Mouse (Mus musculus) liver, adult 2 months (tissue): ENCODE results near the gene Nrp2. TPM values are rescaled to one million over a fixed set of nuclear protein-coding genes. Genes with fewer than 3 reads are reported as not detected.
A peak's percentile ranks its signal among the peaks of the same experiment; 100 is the strongest.

Experiments used
- DNase-seq: peaks from one replicate; pipeline ENCODE4 v3.0.0-alpha.2; 2011; ENCODE audit warnings: low read depth, low spot score; ENCODE audit errors: extremely low read depth
- H3K27ac ChIP-seq: fragments of 200-500 bp; replicated peaks from 2 replicates; pipeline ENCODE4 v1.5.1; 2012; ENCODE audit warnings: low read depth, mild to moderate bottlenecking, control low read depth, inconsistent platforms, low read length; ENCODE audit not compliant: insufficient read depth
- H3K27me3 ChIP-seq: fragments of 200-500 bp; 2 replicates; pipeline ENCODE4 v1.6.1; 2012; ENCODE audit warnings: mild to moderate bottlenecking, moderate library complexity, low read length, inconsistent platforms; ENCODE audit not compliant: control insufficient read depth, insufficient read depth
- H3K36me3 ChIP-seq: fragments of 200-500 bp; 2 replicates; pipeline ENCODE4 v1.6.1; 2012; ENCODE audit warnings: low read length, inconsistent platforms; ENCODE audit not compliant: control insufficient read depth, insufficient read depth
- H3K4me1 ChIP-seq: fragments of 200-500 bp; 2 replicates; pipeline ENCODE4 v1.6.1; 2011; ENCODE audit warnings: low read length; ENCODE audit not compliant: control insufficient read depth, insufficient read depth
- H3K4me3 ChIP-seq: fragments of 200-500 bp; 2 replicates; pipeline ENCODE4 v1.5.1; 2011; ENCODE audit warnings: low read depth, mild to moderate bottlenecking, control low read depth, low read length, moderate library complexity; ENCODE audit not compliant: insufficient read depth
- H3K79me2 ChIP-seq: fragments of 200-500 bp; 2 replicates; pipeline ENCODE4 v1.6.1; 2012; ENCODE audit warnings: inconsistent platforms, mild to moderate bottlenecking, low read length, moderate library complexity; ENCODE audit not compliant: control insufficient read depth, insufficient read depth
- H3K9ac ChIP-seq: fragments of 200-500 bp; 2 replicates; pipeline ENCODE4 v1.6.1; 2012; ENCODE audit warnings: low read depth, mild to moderate bottlenecking, control low read depth, inconsistent platforms, low read length
- CTCF ChIP-seq: fragments of 200-500 bp; IDR thresholded peaks from 2 replicates; pipeline ENCODE4 v1.5.1; 2011; ENCODE audit warnings: low read depth, low read length, control low read depth
- POLR2A ChIP-seq: fragments of 200-500 bp; IDR thresholded peaks from 2 replicates; pipeline ENCODE4 v1.6.1; 2011; ENCODE audit warnings: low read length, control low read depth; ENCODE audit not compliant: insufficient read depth; ENCODE audit errors: extremely low read depth
- WGBS: fragments of 180-500 bp; shearing (Covaris S2); methylation state at CpG from one replicate; pipeline ENCODE4 v1.1.7; 2018; 5-methylcytosine and 5-hydroxymethylcytosine counted together
- polyA plus RNA-seq: library from polyadenylated mRNA; depleted of rRNA; stranded (reverse); fragments of >200 nt; gene quantifications from 2 replicates; pipeline ENCODE4 v1.2.3, GENCODE M21; 2012
- total RNA-seq: library from RNA; depleted of rRNA; stranded (reverse); fragments of >200 nt; gene quantifications from 2 replicates; pipeline ENCODE4 v1.2.3, GENCODE M21; 2014

Nrp2 gene
- total and polyA plus RNA-seq, 2 experiments = 3.2 to 11.4 TPM

DNA sequence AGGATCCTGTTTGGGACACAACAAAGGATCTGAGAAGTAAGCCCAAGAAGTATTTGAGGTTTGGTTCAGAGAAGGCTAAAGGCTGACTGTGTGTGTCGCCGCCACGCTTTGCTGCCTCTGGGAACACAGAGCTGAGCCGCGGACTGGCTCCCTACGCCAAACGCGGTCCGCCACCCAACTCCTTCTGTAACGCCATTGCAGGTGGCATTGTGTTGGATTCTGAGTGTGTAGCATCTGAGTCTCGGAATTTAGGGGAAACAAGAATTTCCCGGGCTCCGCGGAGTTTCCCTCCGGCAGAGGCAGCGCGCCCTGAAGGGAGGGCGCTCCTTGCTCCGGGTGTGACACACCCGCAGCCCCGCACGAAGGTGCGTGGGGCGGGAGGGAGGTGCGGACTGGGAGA lies 342 bp upstream of the Nrp2 start:
- peak overlapping the region; percentile 37 for H3K27ac ChIP-seq
- WGBS = 2% methylated on average over 25 of the region's 25 CpGs
- H3K4me3 ChIP-seq = peak overlapping the region; percentile 71
- TF ChIP-seq POLR2A (no peak), CTCF (no peak)
- DNase-seq = no peak
- H3K27me3 ChIP-seq = 0 out of 2 replicates have a peak, but pooled peaks cover 2% of the 10 kb centered on the region
- H3K79me2 ChIP-seq = no peaks in the 10 kb centered on the region
- peaks cover 11% of the 10 kb centered on the region for H3K4me1 ChIP-seq
- no peaks in the 10 kb centered on the region for H3K36me3 ChIP-seq
- H3K9ac ChIP-seq = peak overlapping the region; percentile 84

DNA sequence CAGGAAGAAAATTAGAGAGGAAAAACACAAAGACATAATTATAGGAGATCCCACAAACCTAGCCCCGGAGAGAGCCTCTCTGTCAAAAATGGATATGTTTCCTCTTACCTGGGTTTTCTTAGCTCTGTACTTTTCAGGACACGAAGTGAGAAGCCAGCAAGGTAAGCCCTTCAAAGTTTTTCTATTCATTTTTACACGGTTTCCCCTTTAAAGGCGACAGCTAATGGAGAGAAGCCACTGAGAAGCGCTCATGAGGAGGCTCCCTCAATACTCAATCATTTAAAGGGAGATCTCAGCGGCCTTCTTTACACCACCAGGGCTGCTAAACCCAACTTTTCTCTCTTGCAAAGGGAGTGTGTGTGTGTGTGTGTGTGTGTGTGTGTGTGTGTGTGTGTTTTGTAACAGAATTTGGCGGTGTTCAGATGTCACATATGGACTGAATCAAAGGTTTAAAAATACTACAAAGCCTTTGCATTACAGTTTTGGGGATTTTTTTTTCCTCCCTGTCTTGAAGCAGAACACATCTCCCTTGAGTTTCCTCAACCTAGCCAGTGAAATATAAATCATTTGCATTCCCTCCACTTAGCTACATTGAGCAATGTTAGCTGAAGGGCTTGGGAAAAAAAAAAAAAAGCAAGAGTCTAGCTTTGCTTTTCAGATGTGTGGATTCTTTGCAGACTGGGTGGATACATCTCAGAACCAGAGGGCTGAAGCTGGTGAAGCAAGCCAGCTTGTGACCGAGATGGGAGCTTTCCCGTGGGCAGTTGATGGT lies 1.2 kb downstream of the Nrp2 start:
- H3K9ac ChIP-seq = no peak overlapping the region; the same call in 1 of the 2 replicates
- H3K27me3 ChIP-seq = 0 out of 2 replicates have a peak, but pooled peaks cover 2% of the 10 kb centered on the region
- 12% methylated on average over 9 of the region's 9 CpGs for WGBS
- H3K79me2 ChIP-seq = no peaks in the 10 kb centered on the region
- H3K36me3 ChIP-seq = no peaks in the 10 kb centered on the region
- H3K4me1 ChIP-seq = peaks cover 15% of the 10 kb centered on the region
- no peak for DNase-seq
- TF ChIP-seq POLR2A = no peak
- no peak for TF ChIP-seq CTCF
- H3K27ac ChIP-seq = peak overlapping the region; percentile 40; the same call in 1 of the 2 replicates
- peak overlapping the region; percentile 80 for H3K4me3 ChIP-seq

DNA sequence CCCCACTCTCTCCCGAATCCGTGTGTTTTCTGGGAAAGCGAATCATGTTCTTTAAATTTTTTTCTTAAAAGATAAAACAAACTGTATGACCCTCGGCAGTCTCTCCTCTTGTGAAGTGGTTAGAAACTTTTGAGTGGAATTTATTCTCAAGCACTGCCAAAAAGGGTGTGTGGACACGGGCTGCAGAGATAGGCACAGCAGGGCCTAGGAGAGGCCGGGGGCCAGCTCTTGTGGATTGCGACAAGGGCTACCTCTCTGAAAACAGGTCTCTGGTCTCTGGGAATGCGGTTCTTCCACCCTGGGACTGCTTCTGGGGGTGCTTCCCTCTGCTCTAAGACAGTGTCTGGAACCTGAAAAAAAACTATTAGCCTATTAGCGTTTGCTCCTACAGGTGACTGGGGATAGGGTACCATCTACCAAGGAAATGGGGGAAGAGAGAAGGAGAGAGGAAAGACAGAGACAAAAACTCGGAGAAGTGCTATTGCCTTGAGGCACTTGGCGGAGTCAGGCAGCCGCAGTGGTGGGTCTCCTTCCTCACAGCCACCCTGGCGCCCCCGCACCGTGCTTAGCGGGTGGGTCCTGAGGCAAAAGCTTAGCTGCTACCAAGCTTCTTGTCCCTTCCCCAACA lies 1.9 kb downstream of the Nrp2 start:
- Histone ChIP-seq H3K27ac (peak overlapping the region; percentile 40), H3K79me2 (no peaks in the 10 kb centered on the region), H3K4me1 (peaks cover 14% of the 10 kb centered on the region), H3K4me3 (peak overlapping the region; percentile 80), H3K36me3 (no peaks in the 10 kb centered on the region), H3K9ac (peak overlapping the region; percentile 57; the same call in 1 of the 2 replicates), H3K27me3 (0 out of 2 replicates have a peak, but pooled peaks cover 2% of the 10 kb centered on the region)
- TF ChIP-seq CTCF = no peak
- no peak for TF ChIP-seq POLR2A
- 21% methylated on average over 16 of the region's 16 CpGs for WGBS
- peak; percentile 35 for DNase-seq

DNA sequence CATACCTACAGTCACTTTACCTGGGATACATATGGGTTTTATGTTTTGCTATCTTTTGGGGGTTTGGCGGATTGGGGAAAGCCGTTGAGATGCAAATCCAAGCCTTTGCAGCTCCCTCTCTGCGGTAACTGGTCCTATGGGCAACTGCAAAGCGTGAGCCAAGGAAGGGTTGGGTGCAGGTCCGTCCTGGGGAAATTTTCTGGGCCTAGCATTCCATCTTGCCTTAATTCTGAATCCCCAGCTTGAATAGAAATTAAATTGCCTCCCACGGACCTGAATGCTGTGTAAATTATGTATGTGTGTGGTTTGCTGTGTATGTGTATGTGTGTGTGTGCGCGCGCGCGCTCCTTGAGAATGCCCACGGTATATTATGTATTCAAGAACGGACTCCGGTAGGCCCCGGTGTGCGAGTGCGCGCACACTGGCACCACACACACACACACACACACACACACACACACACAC lies 2.5 kb downstream of the Nrp2 start:
- Histone ChIP-seq H3K79me2 (0 out of 2 replicates have a peak, but pooled peaks cover 3% of the 10 kb centered on the region), H3K27me3 (0 out of 2 replicates have a peak, but pooled peaks cover 2% of the 10 kb centered on the region), H3K9ac (peak overlapping the region; percentile 66), H3K4me3 (peak overlapping the region; percentile 80), H3K4me1 (peaks cover 17% of the 10 kb centered on the region), H3K27ac (peak overlapping the region; percentile 40), H3K36me3 (no peaks in the 10 kb centered on the region)
- no peak for TF ChIP-seq CTCF
- TF ChIP-seq POLR2A = no peak
- no peak for DNase-seq
- 16% methylated on average over 18 of the region's 18 CpGs for WGBS

DNA sequence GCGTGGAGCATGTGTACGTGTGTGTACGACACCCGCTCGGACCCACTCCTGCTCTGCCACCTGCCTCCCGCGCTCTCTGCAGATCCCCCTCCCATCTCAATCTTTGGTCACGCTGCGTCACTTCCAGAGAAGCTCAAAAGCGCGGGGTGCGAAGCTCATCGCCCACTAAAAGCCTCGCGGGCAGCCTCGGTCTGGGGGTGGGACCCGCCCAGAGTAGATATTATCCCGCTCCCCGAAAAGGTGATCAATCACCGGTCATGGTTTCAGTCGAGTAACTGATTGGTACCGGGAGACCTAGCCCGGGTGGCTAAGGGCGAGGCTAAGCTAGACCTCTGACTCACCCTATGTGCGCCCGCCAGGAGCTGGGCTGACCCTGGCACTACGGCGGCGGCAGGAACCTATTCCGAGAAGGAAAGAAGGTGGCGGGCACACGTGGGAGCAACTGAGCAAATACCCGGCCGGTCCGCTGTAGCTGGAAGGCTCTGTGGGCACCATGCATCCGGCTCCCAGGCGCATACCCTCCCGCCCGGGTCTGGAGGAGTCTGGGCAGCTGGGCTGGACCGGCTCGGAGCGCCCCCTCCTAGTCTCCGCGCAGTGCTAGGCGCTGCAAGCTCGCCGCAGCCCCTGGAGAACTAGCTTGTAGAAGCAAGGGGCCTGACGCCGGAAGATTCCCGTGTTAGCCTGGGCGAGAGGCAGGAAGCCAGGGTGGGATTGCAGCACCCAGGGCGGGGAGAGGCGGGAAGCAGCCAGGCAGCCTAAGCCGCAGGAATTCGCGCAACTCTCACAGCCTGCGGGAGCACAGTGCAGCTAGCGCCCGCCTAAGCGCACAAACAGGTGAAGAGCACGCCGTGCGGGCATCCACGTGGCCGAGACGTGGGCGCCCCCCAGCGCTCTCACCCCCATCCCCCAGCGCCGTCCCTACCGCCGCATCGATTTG lies 3.3 kb downstream of the Nrp2 start:
- Histone ChIP-seq H3K27ac (peak overlapping the region; percentile 47), H3K79me2 (0 out of 2 replicates have a peak, but pooled peaks cover 3% of the 10 kb centered on the region), H3K4me3 (peak overlapping the region; percentile 80), H3K9ac (peak overlapping the region; percentile 66), H3K36me3 (no peaks in the 10 kb centered on the region), H3K27me3 (0 out of 2 replicates have a peak, but pooled peaks cover 2% of the 10 kb centered on the region), H3K4me1 (peaks cover 17% of the 10 kb centered on the region)
- TF ChIP-seq POLR2A = no peak
- TF ChIP-seq CTCF = no peak
- DNase-seq = peak; percentile 52
- 1% methylated on average over 73 of the region's 73 CpGs for WGBS
